Mouse (Mus musculus) limb, embryonic 12.5 days (tissue): ENCODE measurements around the gene Retsat. TPM values are rescaled to one million over a fixed set of nuclear protein-coding genes. Genes with fewer than 3 reads are reported as not detected.

Experiments
- ATAC-seq: fragments of 200-750 bp; cut with Nextera tagmentation; 2 replicates; pipeline ENCODE4 v1.8.0; 2017; ENCODE audit warnings: low read depth, moderate TSS enrichment; ENCODE audit not compliant: insufficient number of reproducible peaks, insufficient read depth, low FRiP score, low TSS enrichment
- H3K27ac ChIP-seq: fragments of 300-500 bp; sonication (generic); 2 replicates; pipeline ENCODE4 v1.5.1; 2016; ENCODE audit warnings: mild to moderate bottlenecking, moderate library complexity
- H3K27me3 ChIP-seq: fragments of 300-500 bp; sonication (generic); 2 replicates; pipeline ENCODE4 v1.6.1; 2016; ENCODE audit warnings: mild to moderate bottlenecking, moderate library complexity
- H3K36me3 ChIP-seq: fragments of 300-500 bp; sonication (generic); 2 replicates; pipeline ENCODE4 v1.6.1; 2016; ENCODE audit warnings: mild to moderate bottlenecking, moderate library complexity
- H3K4me1 ChIP-seq: fragments of 300-500 bp; sonication (generic); replicated peaks from 2 replicates; pipeline ENCODE4 v1.6.1; 2016
- H3K4me2 ChIP-seq: fragments of 300-500 bp; sonication (generic); 2 replicates; pipeline ENCODE4 v1.6.1; 2016; ENCODE audit warnings: mild to moderate bottlenecking, moderate library complexity
- H3K4me3 ChIP-seq: fragments of 300-500 bp; sonication (generic); replicated peaks from 2 replicates; pipeline ENCODE4 v1.5.1; 2016; ENCODE audit warnings: mild to moderate bottlenecking
- H3K9ac ChIP-seq: fragments of 300-500 bp; sonication (generic); replicated peaks from 2 replicates; pipeline ENCODE4 v1.6.1; 2016; ENCODE audit warnings: mild to moderate bottlenecking, moderate library complexity
- H3K9me3 ChIP-seq: fragments of 300-500 bp; sonication (generic); 2 replicates; pipeline ENCODE4 v1.6.1; 2016; ENCODE audit warnings: mild to moderate bottlenecking, moderate library complexity
- WGBS: fragments of 180-500 bp; shearing (Covaris S2); methylation state at CpG from one replicate; pipeline ENCODE4 v1.1.7; 2016; 5-methylcytosine and 5-hydroxymethylcytosine counted together
- polyA plus RNA-seq: library from polyadenylated mRNA; unstranded; fragments of >200 nt; fragmentation: Nextera tagmentation; extraction: Ambion mirVana; gene quantifications from 2 replicates; pipeline ENCODE4 v1.2.1, GENCODE M21; 2016

Gene Retsat
- polyA plus RNA-seq, 1 experiment from 2014 or later = 10.8 TPM

- no peak for ATAC-seq
Measured at GRCm38 (mm10) chr6:72608662-72609184, 10.4 kb downstream of the Retsat start.

GRCm38 (mm10) chr6:72610261-72610660 lies 12.0 kb downstream of the Retsat start:
- H3K27ac ChIP-seq = no peak overlapping the region
- no peak overlapping the region for H3K9ac ChIP-seq
- no peaks in the 10 kb centered on the region for H3K27me3 ChIP-seq
- no peak overlapping the region for H3K4me2 ChIP-seq
- H3K4me3 ChIP-seq = no peak overlapping the region
- no peak for ATAC-seq
- 88% methylated on average over 4 of the region's 4 CpGs for WGBS
- H3K9me3 ChIP-seq = no peaks in the 10 kb centered on the region
- H3K36me3 ChIP-seq = peaks cover 75% of the 10 kb centered on the region
- peaks cover 15% of the 10 kb centered on the region for H3K4me1 ChIP-seq

More at GRCm38 (mm10) chr6:72608662-72609184, 10.4 kb downstream of the Retsat start:
- Histone ChIP-seq H3K4me3 (no peak overlapping the region), H3K9me3 (no peaks in the 10 kb centered on the region), H3K4me2 (no peak overlapping the region), H3K27me3 (no peaks in the 10 kb centered on the region), H3K27ac (no peak overlapping the region), H3K4me1 (no peaks in the 10 kb centered on the region; the same call in 1 of the 2 replicates), H3K36me3 (peaks cover 85% of the 10 kb centered on the region), H3K9ac (no peak overlapping the region)
- WGBS = 90% methylated on average over 4 of the region's 4 CpGs

GRCm38 (mm10) chr6:72615151-72615550 lies 16.9 kb downstream of the Retsat start:
- ATAC-seq = no peak
- Histone ChIP-seq H3K9me3 (no peaks in the 10 kb centered on the region), H3K4me3 (peak overlapping the region; percentile 71), H3K4me1 (peaks cover 29% of the 10 kb centered on the region), H3K27ac (no peak overlapping the region), H3K36me3 (peaks cover 34% of the 10 kb centered on the region), H3K9ac (no peak overlapping the region), H3K4me2 (peak overlapping the region; percentile 90), H3K27me3 (no peaks in the 10 kb centered on the region)
- WGBS = 66% methylated on average over 2 of the region's 2 CpGs

GRCm38 (mm10) chr6:72615561-72616375 lies 17.5 kb downstream of the Retsat start:
- Histone ChIP-seq H3K36me3 (peaks cover 28% of the 10 kb centered on the region), H3K9ac (peak overlapping the region; percentile 79), H3K9me3 (no peaks in the 10 kb centered on the region), H3K4me3 (peak overlapping the region; percentile 71), H3K27ac (no peak overlapping the region), H3K4me2 (peak overlapping the region; percentile 90), H3K4me1 (peaks cover 29% of the 10 kb centered on the region), H3K27me3 (no peaks in the 10 kb centered on the region)
- ATAC-seq = no peak
- WGBS = 28% methylated on average over 25 of the region's 25 CpGs

GRCm38 (mm10) chr6:72616643-72617288 lies 18.5 kb downstream of the Retsat start, which contains the start of gene Tgoln1:
Gene Tgoln1, minus strand, starts transcription at chr6:72617000.
- peak within 1 kb of the TSS; percentile 71 for H3K4me3 ChIP-seq
- H3K36me3 ChIP-seq = peaks cover 18% of the 10 kb centered on the region
- peak within 1 kb of the TSS; percentile 90 for H3K4me2 ChIP-seq
- H3K9ac ChIP-seq = peak within 1 kb of the TSS; percentile 79
- H3K27ac ChIP-seq = peak within 1 kb of the TSS; percentile 89
- no peaks in the 10 kb centered on the region for H3K9me3 ChIP-seq
- ATAC-seq = peak; percentile 96
- no peaks in the 10 kb centered on the region for H3K27me3 ChIP-seq
- H3K4me1 ChIP-seq = peaks cover 29% of the 10 kb centered on the region
- WGBS = under 1% methylated on average over 41 of the region's 41 CpGs

GRCm38 (mm10) chr6:72619734-72620532 lies 21.7 kb downstream of the Retsat start:
- peaks cover 17% of the 10 kb centered on the region for H3K4me1 ChIP-seq
- 64% methylated on average over 12 of the region's 12 CpGs for WGBS
- no peaks in the 10 kb centered on the region for H3K27me3 ChIP-seq
- no peak for ATAC-seq
- no peaks in the 10 kb centered on the region for H3K9me3 ChIP-seq
- H3K4me3 ChIP-seq = no peak overlapping the region
- H3K36me3 ChIP-seq = peaks cover 3% of the 10 kb centered on the region; the same call in 1 of the 2 replicates
- H3K9ac ChIP-seq = no peak overlapping the region
- H3K27ac ChIP-seq = no peak overlapping the region; the same call in 1 of the 2 replicates
- H3K4me2 ChIP-seq = no peak overlapping the region

GRCm38 (mm10) chr6:72620920-72621319 lies 22.6 kb downstream of the Retsat start:
- no peaks in the 10 kb centered on the region for H3K9me3 ChIP-seq
- no peak overlapping the region for H3K4me2 ChIP-seq
- ATAC-seq = no peak
- no peak overlapping the region for H3K4me3 ChIP-seq
- no peak overlapping the region for H3K27ac ChIP-seq
- H3K9ac ChIP-seq = no peak overlapping the region
- peaks cover 7% of the 10 kb centered on the region for H3K4me1 ChIP-seq
- WGBS = 90% methylated on average over 5 of the region's 5 CpGs
- peaks cover 12% of the 10 kb centered on the region for H3K36me3 ChIP-seq
- no peaks in the 10 kb centered on the region for H3K27me3 ChIP-seq

GRCm38 (mm10) chr6:72622917-72623316 lies 24.6 kb downstream of the Retsat start:
- no peak overlapping the region for H3K9ac ChIP-seq
- no peak for ATAC-seq
- H3K4me2 ChIP-seq = no peak overlapping the region
- WGBS = 44% methylated on average over 3 of the region's 3 CpGs
- H3K9me3 ChIP-seq = no peaks in the 10 kb centered on the region
- no peak overlapping the region for H3K27ac ChIP-seq
- peaks cover 31% of the 10 kb centered on the region for H3K36me3 ChIP-seq
- no peak overlapping the region for H3K4me3 ChIP-seq
- H3K27me3 ChIP-seq = no peaks in the 10 kb centered on the region
- no peaks in the 10 kb centered on the region for H3K4me1 ChIP-seq

- no peak for ATAC-seq
- WGBS = 91% methylated on average over 8 of the region's 8 CpGs
- Histone ChIP-seq H3K9ac (no peak overlapping the region), H3K4me2 (no peak overlapping the region), H3K4me3 (no peak overlapping the region), H3K27me3 (no peaks in the 10 kb centered on the region), H3K9me3 (no peaks in the 10 kb centered on the region), H3K27ac (no peak overlapping the region), H3K36me3 (peaks cover 40% of the 10 kb centered on the region), H3K4me1 (no peaks in the 10 kb centered on the region)
Measured at GRCm38 (mm10) chr6:72623661-72624402, 25.6 kb downstream of the Retsat start.

- Histone ChIP-seq H3K9me3 (no peaks in the 10 kb centered on the region), H3K4me1 (no peaks in the 10 kb centered on the region), H3K9ac (no peak overlapping the region), H3K27ac (no peak overlapping the region), H3K27me3 (no peaks in the 10 kb centered on the region), H3K4me2 (no peak overlapping the region), H3K4me3 (no peak overlapping the region), H3K36me3 (peaks cover 66% of the 10 kb centered on the region)
- 88% methylated on average over 7 of the region's 7 CpGs for WGBS
- ATAC-seq = no peak
Measured at GRCm38 (mm10) chr6:72626391-72626790, 28.1 kb downstream of the Retsat start.
